Mouse (Mus musculus): ENCODE measurements around the gene Ltbp4.

The Ltbp4 gene

GRCm38 (mm10) chr7:27258205-27258899 lies 79.1 kb downstream of the Ltbp4 start, which contains the start of gene Numbl:
Gene Numbl (plus strand): TSS chr7:27258433.
- peak; percentile 81 for DNase-seq (ENCODE audit: low spot score)

DNA sequence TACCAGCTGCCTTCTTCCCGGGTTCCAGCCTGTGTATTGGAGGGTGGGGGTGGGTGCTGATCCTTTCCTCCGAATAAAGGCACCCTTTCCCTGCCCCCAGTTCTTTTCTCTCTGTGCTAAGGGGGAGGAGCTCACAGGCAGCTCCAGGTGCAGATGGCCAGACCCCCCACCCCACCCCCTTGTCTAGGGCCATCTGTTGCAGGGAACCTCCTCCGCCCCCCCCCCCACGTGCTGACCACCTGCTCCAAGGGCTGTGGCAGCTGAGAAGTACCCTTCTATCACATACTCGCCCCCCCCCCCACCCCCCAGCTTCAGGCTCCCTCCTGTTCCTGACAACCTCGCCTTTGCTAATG lies 79.7 kb downstream of the Ltbp4 start:
- no peak for DNase-seq (ENCODE audit: low spot score)

DNA sequence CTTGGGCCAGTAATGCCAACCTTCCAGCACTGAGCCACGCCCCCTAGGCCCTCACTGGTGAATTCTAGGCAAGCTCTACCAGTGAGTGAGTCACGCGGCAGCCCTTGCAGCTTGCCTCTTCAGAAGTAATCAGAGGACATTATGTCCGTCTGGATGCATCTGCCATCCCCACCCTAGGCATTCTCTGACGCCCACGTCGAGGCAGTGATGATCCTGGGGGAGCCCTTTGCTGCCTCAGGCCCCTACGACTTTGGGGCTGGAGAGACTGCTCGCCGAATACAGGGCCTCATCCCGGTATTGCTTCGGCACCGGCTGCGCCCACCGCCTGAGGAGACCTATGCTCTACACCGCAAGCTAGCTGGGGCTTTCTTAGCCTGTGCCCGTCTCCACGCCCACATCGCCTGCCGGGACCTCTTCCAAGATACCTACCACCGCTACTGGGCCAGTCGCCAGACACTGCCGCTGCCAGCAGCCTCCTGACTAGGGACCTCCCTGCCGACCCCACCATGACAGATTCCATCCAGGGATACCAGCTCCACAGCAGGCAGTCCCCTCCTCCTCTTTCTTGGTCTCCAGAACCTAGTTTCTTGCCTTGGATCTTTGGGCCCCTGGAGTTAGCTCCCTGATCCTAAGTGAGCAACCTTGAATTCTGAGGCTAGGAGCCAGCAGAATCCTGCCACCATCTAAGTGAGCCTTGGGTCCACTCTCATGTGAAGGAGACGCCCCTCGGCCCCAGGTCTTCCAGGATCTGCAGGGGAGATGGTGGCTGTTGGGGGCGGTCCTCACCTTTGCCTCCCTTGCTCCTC lies 80.2 kb downstream of the Ltbp4 start:
- DNase-seq (ENCODE audit: low spot score): no peak

DNA sequence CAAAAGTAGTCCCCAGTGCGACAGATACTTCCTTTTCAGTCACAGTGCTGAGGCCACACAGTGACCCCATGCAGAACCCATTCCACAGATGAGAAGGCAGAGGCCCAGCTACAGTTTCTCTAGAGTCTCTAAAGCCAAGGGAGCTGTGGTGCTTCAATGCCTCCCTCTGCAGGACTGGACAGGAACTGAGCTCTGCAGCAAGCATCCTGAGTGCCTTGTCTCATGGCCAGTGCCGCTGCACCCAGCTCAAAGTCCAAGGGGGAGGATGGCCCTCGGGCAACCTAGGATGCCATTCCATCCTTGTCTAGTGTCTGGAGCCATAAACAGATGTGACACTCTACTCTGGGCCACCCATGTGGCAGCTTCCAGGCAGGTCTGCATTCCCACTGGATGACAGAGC lies 81.8 kb downstream of the Ltbp4 start:
- DNase-seq (ENCODE audit: low spot score): no peak
